Mouse (Mus musculus): ENCODE results near the gene Usp28.

- no peak for TF ChIP-seq MAFK (IDR thresholded peaks at IDR 0.05; ENCODE audit: insufficient read depth, low read depth, low read length)
- TF ChIP-seq CHD2 (IDR thresholded peaks at IDR 0.05; ENCODE audit: low read depth, low read length): no peak
- no peak for TF ChIP-seq ZNF384 (IDR thresholded peaks at IDR 0.05; ENCODE audit: low read depth, low read length)
- no peak for TF ChIP-seq HCFC1 (IDR thresholded peaks at IDR 0.05; ENCODE audit: borderline replicate concordance, insufficient read depth, low read length)
- no peak for TF ChIP-seq ZC3H11A (IDR thresholded peaks at IDR 0.05; ENCODE audit: borderline replicate concordance, low read depth, low read length)
These were observed 793 bp upstream of the Usp28 start for GRCm38 (mm10) chr9:48984320-48984844.
